Mouse (Mus musculus) spleen, postnatal 36 days (tissue): ENCODE results near the gene Mctp2.

Experiments
- DNase-seq, 2 experiments: peaks; one replicate each; pipeline ENCODE4 v3.0.0; 2022; ENCODE audit warnings: low spot score in 2 of 2, mixed read lengths in 1 of 2

Gene Mctp2

DNA sequence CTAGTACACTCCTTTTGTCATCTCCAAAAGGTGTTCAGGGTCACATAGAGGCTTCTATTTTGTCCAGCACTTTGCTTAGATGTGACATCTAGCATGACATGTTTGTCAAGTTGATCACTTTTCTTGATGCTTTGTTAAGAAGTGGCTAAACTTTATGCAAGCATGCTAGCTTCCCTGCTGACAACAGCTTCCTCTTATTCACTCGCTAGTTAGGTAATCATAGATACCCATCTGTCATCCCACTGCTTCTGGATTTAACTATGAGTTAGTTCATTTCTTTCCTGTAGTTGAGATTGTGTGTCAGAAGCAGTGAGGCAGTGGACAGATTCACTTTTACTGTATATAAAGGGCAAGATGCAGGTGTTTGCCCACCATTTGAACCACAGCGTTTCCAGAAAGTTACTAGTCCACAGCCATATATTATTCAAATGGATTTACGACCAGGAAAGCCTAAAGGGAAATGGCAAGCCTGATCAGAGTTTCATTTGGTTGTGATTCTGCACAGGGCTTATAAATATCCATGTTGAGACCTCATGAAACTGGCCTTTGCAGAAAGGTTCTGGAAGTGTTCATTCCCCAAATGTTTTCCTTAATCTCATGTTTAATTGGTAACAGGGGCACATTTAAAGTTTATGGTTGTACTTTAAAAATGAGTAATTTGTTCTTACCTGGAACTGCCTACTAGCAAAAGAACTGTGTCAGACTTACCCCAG lies 216.8 kb downstream of the Mctp2 start:
- DNase-seq, result no peak

DNA sequence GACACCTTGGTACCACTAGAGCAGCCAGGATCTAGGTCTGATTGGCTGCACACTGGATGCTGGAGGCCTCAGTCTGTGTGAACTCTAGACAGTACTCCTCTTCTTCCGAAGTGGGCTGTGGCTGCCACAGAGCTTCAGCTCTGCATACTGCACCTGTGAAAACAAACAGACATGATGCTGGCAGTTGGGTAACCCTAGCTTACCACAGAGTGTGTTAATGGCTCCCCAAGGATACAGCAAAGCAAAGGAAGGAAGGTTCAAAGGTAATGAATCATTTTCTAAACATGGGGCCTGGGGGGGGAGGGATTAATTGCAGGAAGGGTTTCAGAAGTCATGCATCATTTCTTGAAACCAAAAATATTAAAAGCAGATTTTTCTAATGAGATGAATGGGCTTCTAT lies 225.7 kb downstream of the Mctp2 start:
- no peak for DNase-seq

DNA sequence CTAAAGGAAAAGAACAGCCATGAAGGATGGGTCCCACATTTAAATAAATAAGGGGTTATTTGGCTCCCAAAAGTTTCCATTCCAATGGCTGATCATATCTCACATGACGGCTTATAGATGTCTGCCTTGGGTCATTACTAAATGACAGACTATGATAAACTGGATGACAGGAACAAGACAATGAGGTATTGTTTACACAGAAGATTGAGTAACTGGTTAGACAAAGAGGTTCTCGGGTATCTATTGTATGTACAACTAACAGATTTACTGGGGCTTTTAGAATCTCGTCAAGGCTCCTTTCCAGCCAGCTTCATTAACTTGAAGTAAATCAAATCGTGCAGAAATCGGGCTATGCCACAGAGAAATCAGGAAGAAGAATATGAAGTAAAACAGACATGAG lies 227.5 kb downstream of the Mctp2 start:
- no peak for DNase-seq

DNA sequence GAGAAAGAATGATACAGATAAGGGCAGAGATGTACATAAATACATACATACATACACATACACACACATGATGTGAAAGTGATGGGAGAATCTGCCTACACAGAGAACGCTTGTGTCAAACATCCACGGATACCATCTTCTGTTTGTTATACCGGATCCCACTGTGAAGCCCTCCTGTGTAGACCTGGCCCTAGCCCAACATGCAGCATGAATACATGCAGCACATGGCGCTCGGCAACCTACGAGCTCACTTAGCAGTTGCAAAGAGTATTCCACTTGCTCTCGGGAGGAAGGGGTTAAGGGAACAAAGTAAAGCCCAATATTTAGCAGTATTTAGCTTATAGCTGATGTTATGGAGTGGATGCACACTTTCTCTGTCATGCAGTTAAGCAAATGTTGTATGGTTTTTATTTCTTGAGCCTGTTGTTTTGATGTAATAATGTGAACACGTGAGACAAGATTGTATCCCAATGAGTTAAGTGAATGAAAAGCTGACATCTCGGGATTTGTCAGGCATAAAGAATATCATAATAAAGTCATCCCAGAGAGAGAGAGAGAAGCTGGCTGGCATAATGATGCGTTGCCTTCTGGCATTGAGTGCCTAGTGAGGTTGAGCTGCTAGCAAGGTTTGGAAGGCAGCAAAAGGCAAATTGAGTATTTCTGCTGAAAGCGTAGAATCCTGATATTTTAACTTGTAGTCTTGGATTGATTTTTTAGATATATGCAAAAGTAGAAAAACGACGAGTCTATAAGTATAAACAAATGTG lies 234.8 kb downstream of the Mctp2 start:
- DNase-seq, result no peak

DNA sequence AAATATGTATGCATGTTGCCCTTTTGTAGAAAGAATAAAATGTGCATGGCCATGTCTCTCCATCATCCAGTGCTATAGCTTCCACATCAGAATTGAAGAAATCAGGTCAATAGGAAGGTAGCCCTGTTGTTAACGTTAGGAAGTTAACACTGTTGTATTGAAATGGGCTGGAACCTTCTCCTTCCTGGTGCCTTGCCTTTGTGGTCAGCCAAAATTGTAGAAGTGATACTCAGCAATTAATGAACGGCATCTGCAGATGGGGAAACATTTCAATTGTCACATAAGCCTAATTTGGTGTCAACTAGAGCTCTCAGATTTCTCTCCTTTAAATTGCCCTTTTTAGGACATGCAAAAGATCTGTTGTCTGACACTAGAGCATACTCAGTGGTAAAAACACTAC lies 238.0 kb downstream of the Mctp2 start:
- DNase-seq, result no peak

DNA sequence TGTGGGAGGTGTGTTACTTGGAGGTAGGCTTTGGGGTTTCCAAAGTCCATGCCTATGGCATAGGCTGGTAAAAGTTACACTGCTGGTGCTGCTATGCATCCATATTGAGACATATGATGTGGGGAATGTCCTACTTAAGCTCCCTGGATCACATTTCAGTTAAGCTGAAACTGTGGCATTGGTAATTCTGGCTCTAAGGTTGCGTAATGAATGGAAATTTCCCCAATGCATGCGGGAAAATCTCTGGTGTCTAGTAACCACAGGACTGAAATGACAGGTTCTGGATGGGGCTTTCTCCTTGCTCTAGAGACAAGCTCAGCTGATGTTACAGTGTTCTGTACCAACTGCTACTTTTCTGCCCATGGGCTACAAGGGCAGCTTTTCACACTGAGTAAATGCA lies 240.1 kb downstream of the Mctp2 start:
- DNase-seq, result no peak

DNA sequence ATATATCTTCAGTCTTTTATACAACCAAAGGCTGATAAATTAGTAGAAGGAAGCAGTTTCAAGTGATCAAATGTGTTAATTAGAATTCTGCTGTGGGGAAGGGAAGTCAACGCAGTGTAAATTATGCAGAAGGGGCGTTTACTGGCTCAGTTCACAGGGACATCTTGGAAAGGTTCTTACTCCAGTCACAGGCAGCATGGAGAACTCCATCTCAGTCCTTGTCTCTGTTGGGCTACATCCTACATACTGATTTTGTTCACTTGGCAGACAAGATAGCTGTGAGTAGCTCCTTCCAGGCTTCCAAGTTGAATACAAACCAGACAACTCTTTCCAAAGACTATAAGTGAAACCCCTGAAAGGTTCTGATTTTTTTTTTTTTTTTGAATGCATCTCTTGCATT lies 254.6 kb downstream of the Mctp2 start:
- no peak for DNase-seq

DNA sequence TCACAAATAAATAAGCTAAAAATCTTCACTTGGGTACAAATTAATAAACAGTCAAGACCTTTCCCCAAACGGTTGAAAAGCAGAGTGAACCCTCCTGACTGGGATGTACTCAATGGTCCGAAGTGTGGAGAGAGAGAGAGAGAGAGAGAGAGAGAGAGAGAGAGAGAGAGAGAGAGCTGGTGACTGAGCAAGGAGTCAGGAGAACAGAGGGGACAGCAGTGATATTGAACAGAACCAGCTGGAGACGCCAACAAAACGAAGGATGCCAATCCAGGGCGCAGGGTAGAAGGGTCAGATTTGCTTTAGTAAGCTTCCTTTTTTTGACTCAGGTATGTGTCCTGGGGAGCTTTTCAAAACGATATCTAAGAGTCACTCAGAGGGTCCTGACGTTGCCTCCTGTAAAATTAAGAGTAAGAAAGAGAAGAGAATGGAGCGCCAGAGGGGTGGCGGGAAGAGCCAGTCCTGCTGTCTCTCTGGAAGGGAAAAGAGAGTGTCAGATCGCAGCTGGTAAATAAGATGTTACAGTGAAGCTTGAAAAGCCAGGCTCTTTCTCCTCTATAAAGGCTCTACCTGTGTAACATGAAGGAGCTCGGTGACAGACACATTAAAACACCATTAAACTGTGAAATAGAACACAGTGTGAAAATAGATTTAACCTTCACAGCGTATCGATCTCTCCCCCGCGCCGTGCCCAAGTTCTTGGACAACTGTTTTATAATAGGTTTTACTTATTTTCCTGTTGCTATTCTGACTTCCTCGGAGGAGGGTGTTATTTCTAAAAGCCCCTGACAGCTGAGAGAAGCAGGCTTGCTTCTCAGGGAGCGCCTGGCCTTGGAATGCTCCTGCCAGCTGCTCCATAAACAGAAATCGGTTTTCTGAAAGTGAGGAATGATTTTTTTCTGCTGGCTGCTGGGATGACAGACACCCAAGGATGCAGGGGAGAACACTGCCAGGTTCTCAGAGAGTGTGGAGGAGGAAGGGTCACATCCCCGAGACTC lies 258.5 kb downstream of the Mctp2 start:
- no peak for DNase-seq
